Mouse (Mus musculus) liver, adult 2 months (tissue): ENCODE measurements around the gene Ogfod2.

Experiments used
- CTCF ChIP-seq: fragments of 200-500 bp; IDR thresholded peaks from 2 replicates; pipeline ENCODE4 v1.5.1; 2011; ENCODE audit warnings: low read depth, low read length, control low read depth
- POLR2A ChIP-seq: fragments of 200-500 bp; IDR thresholded peaks from 2 replicates; pipeline ENCODE4 v1.6.1; 2011; ENCODE audit warnings: low read length, control low read depth; ENCODE audit not compliant: insufficient read depth; ENCODE audit errors: extremely low read depth

- TF ChIP-seq POLR2A: no peak
- TF ChIP-seq CTCF: no peak
Measured at GRCm38 (mm10) chr5:124155943-124156342, 43.8 kb downstream of the Ogfod2 start.
